Mouse (Mus musculus) limb, embryonic 11.5 days (tissue): ENCODE results near the gene Hist1h1d. TPM values are rescaled to one million over a fixed set of nuclear protein-coding genes. Genes with fewer than 3 reads are reported as not detected.

Experiments used
- ATAC-seq: fragments of 200-750 bp; cut with Nextera tagmentation; 2 replicates; pipeline ENCODE4 v1.8.0; 2017; ENCODE audit warnings: low read depth; ENCODE audit not compliant: insufficient number of reproducible peaks, low FRiP score, low TSS enrichment
- DNase-seq: peaks from one replicate; pipeline ENCODE4 v3.0.0-alpha.2; 2015; ENCODE audit warnings: low spot score
- H3K27ac ChIP-seq: fragments of 300-500 bp; sonication (generic); replicated peaks from 2 replicates; pipeline ENCODE4 v1.5.1; 2014; ENCODE audit warnings: low read depth, mild to moderate bottlenecking, low read length
- H3K27me3 ChIP-seq: fragments of 300-500 bp; sonication (generic); 2 replicates; pipeline ENCODE4 v1.6.1; 2014; ENCODE audit warnings: mild to moderate bottlenecking, low read length, mixed read lengths; ENCODE audit not compliant: control insufficient read depth, insufficient read depth
- H3K36me3 ChIP-seq: fragments of 300-500 bp; sonication (generic); 2 replicates; pipeline ENCODE4 v1.6.1; 2014; ENCODE audit warnings: mild to moderate bottlenecking, low read length, moderate library complexity, mixed read lengths; ENCODE audit not compliant: control insufficient read depth, insufficient read depth
- H3K4me1 ChIP-seq: fragments of 300-500 bp; sonication (generic); 2 replicates; pipeline ENCODE4 v1.6.1; 2014; ENCODE audit warnings: low read length, mixed read lengths; ENCODE audit not compliant: control insufficient read depth, insufficient read depth
- H3K4me2 ChIP-seq: fragments of 300-500 bp; sonication (generic); 2 replicates; pipeline ENCODE4 v1.6.1; 2014; ENCODE audit warnings: low read depth, mild to moderate bottlenecking, moderate library complexity; ENCODE audit not compliant: severe bottlenecking
- H3K4me3 ChIP-seq: fragments of 300-500 bp; sonication (generic); 2 replicates; pipeline ENCODE4 v1.5.1; 2014; ENCODE audit warnings: low read depth, low read length
- H3K9ac ChIP-seq: fragments of 300-500 bp; sonication (generic); 2 replicates; pipeline ENCODE4 v1.6.1; 2014; ENCODE audit warnings: mild to moderate bottlenecking, low read length
- H3K9me3 ChIP-seq: fragments of 300-500 bp; sonication (generic); 2 replicates; pipeline ENCODE4 v1.6.1; 2016; ENCODE audit warnings: low read length; ENCODE audit not compliant: control insufficient read depth
- WGBS: fragments of 180-500 bp; shearing (Covaris S2); extraction: QIAGEN DNeasy Blood & Tissue Kit; methylation state at CpG from one replicate; pipeline ENCODE4 v1.1.7; 2014; 5-methylcytosine and 5-hydroxymethylcytosine counted together
- polyA plus RNA-seq: library from polyadenylated mRNA; unstranded; fragments of >200 nt; fragmentation: Nextera tagmentation; extraction: Ambion mirVana; gene quantifications from 2 replicates; pipeline ENCODE4 v1.2.1, GENCODE M21; 2014

Hist1h1d gene
- polyA plus RNA-seq, 1 experiment from 2014 or later, result 0.56 TPM

DNA sequence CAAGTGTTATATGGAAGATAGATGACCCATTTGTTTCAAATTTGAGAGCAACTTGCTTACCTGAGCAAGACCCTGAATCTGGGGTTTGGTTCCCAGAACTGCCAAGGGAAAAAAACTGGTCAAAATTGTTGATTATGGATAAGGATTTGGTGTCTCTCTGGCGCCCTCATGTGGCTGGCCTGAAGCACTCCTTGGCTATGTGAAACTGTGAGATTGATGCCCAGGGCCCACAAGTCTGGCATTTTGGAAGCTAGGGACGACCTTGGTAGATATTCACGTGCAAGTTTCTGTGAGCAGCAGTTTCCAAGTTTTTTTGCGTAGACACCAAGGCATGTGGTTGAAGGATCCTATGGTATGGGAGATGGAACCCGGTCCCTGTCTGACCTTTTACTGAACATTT, 28.4 kb upstream of the Hist1h1d start:
- H3K27me3 ChIP-seq, result no peaks in the 10 kb centered on the region
- peak overlapping the region; percentile 7; the same call in 1 of the 2 replicates for H3K4me2 ChIP-seq
- H3K27ac ChIP-seq, result no peak overlapping the region
- H3K4me3 ChIP-seq, result no peak overlapping the region
- H3K9ac ChIP-seq, result no peak overlapping the region
- ATAC-seq (no peak), DNase-seq (peak; percentile 93)
- WGBS, result 9% methylated on average over 5 of the region's 5 CpGs
- no peaks in the 10 kb centered on the region for H3K9me3 ChIP-seq
- H3K4me1 ChIP-seq, result peaks cover 4% of the 10 kb centered on the region
- H3K36me3 ChIP-seq, result no peaks in the 10 kb centered on the region

DNA sequence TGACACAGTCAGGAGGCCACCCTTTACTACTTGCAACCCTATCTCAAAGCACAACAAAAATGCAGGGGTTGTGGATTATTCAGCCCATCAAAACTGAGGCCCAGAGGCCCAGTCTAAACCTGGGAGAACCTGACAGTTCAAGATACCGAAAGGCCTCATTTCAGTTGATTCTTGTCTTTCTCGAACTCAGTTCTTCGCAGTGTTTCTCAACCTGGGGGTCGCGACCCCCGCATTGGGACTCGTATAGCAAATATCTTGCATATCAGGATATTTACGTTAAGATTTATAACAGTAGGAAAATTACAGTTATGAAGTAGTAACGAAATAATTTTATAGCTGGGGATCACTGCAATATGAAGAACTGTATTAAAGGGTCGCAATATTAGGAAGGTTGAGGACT, 27.2 kb upstream of the Hist1h1d start:
- no peaks in the 10 kb centered on the region for H3K9me3 ChIP-seq
- H3K9ac ChIP-seq, result peak overlapping the region; percentile 19; the same call in 1 of the 2 replicates
- H3K4me2 ChIP-seq, result peak overlapping the region; percentile 24
- under 1% methylated on average over 10 of the region's 10 CpGs for WGBS
- H3K4me3 ChIP-seq, result peak overlapping the region; percentile 33
- no peaks in the 10 kb centered on the region for H3K36me3 ChIP-seq
- ATAC-seq, result no peak
- H3K4me1 ChIP-seq, result peaks cover 4% of the 10 kb centered on the region
- no peaks in the 10 kb centered on the region for H3K27me3 ChIP-seq
- peak; percentile 77 for DNase-seq
- H3K27ac ChIP-seq, result no peak overlapping the region

DNA sequence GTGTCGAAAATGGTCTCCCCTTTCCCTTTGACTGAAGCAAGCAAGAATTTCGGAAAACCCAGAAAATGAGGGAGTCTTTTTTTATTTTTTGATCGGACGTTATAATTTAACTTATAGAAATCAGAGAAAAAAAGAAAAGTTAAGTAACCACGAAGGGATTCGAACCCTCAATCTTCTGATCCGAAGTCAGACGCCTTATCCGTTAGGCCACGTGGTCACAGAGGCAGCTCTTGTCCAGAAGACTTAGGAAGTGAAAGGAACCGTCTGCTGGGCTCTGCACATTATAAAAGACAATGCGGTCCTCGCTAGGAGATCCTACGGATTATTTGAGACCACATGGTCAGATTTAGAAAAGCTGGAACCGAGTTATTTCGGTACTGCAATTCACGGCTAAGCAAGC, 26.8 kb upstream of the Hist1h1d start:
- no peak overlapping the region for H3K27ac ChIP-seq
- peaks cover 4% of the 10 kb centered on the region for H3K4me1 ChIP-seq
- peak overlapping the region; percentile 42 for H3K4me2 ChIP-seq
- WGBS, result under 1% methylated on average over 17 of the region's 17 CpGs
- no peaks in the 10 kb centered on the region for H3K36me3 ChIP-seq
- peak overlapping the region; percentile 33 for H3K4me3 ChIP-seq
- ATAC-seq (no peak), DNase-seq (peak; percentile 97)
- no peaks in the 10 kb centered on the region for H3K9me3 ChIP-seq
- peak overlapping the region; percentile 41; the same call in 1 of the 2 replicates for H3K9ac ChIP-seq
- no peaks in the 10 kb centered on the region for H3K27me3 ChIP-seq

DNA sequence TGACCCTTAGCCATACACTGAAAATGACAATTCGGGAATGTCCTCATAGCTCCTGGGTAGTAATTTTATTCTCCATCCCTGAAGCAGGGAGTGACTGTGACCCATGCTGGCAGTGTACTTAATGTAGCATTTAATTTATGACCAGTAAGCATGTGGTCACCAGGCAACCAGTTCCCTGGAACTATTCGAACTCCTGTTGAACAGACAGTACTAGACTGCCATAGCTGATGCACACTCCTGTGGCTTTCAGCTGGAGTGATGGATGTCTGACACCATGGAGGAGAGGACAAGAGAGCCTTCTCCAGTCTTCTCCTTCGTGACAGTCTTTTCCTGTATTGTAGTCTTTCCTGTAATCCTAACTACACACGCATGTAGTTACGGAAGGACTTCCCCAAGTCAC, 24.1 kb upstream of the Hist1h1d start:
- Histone ChIP-seq H3K4me3 (no peak overlapping the region), H3K36me3 (no peaks in the 10 kb centered on the region), H3K9me3 (no peaks in the 10 kb centered on the region), H3K4me1 (peaks cover 7% of the 10 kb centered on the region), H3K27ac (no peak overlapping the region), H3K9ac (no peak overlapping the region), H3K4me2 (peak overlapping the region; percentile 31), H3K27me3 (no peaks in the 10 kb centered on the region)
- WGBS, result 77% methylated on average over 5 of the region's 5 CpGs
- DNase-seq, result peak; percentile 37
- ATAC-seq, result no peak

DNA sequence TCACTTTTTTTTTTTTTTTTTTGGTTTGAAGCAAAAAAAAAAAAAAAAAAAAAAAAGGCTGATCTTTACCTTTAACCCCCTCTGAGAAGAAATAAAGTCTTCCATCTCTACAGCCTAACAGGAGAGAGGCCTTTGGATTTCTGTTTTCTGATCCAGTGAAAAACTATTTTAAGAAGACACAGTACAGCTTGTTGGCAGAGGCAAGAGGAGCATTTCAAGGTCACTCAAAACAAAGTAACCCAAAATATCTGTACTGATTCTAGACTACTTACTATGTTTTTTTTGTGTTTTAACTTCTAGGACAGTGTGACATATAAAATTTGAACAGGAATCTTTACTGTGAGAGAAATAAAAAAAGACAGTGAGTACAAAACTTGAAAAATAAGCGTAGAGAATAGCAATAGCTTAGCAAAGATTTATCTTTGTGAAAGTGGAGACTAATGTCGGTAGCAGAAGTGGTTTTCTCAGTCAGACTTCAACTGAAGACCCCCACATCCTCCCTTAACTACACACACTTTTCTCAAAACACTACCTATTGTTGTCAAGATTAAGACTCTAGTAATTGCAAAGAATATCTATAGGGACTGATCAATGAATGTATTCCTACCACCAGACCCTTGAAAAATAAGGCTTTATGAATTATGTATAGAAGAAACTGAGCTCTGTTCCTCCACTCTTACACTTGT, 23.4 kb upstream of the Hist1h1d start:
- Histone ChIP-seq H3K4me3 (peak overlapping the region; percentile 53), H3K4me2 (peak overlapping the region; percentile 75), H3K9ac (peak overlapping the region; percentile 88), H3K36me3 (no peaks in the 10 kb centered on the region), H3K27ac (peak overlapping the region; percentile 94; the same call in 1 of the 2 replicates), H3K9me3 (no peaks in the 10 kb centered on the region), H3K27me3 (no peaks in the 10 kb centered on the region), H3K4me1 (peaks cover 7% of the 10 kb centered on the region)
- WGBS, result 31% methylated on average over 2 of the region's 2 CpGs
- no peak for DNase-seq
- ATAC-seq, result no peak

DNA sequence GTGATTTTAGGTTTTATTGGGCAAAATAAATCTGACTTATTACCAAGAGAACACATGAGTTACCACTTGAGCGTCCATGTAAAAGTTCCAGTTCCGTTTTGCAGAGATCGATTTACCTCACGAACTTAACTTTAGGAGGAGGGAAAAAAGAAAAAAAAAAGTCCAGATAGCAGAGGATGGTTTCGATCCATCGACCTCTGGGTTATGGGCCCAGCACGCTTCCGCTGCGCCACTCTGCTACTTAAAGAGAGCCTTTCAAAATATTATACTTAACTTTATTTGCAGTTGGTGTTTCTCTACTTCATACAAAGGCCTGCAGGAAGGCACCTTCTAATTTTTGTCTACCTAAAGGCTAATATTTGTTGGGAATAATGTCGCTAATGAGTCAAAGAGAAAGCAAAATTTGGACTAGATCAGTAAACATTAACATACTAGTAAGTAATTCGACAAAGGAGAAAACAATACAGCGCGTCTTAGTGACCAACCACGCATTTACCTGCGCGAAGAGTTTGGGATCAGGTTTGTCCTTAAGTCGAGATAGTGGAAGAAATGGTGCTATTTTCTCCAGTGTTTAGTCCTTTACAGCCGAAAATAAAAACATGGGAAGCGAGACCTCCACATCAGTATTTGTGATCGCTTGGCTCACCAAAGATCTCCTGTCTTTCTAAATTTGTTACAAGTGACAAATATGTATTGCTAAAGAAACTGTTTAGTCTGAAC, 22.7 kb upstream of the Hist1h1d start:
- H3K27me3 ChIP-seq, result no peaks in the 10 kb centered on the region
- DNase-seq (peak; percentile 77), ATAC-seq (no peak)
- no peaks in the 10 kb centered on the region for H3K9me3 ChIP-seq
- peak overlapping the region; percentile 88 for H3K9ac ChIP-seq
- peak overlapping the region; percentile 94 for H3K27ac ChIP-seq
- WGBS, result under 1% methylated on average over 20 of the region's 20 CpGs
- H3K4me2 ChIP-seq, result peak overlapping the region; percentile 75
- peak overlapping the region; percentile 53 for H3K4me3 ChIP-seq
- H3K4me1 ChIP-seq, result peaks cover 7% of the 10 kb centered on the region
- no peaks in the 10 kb centered on the region for H3K36me3 ChIP-seq

DNA sequence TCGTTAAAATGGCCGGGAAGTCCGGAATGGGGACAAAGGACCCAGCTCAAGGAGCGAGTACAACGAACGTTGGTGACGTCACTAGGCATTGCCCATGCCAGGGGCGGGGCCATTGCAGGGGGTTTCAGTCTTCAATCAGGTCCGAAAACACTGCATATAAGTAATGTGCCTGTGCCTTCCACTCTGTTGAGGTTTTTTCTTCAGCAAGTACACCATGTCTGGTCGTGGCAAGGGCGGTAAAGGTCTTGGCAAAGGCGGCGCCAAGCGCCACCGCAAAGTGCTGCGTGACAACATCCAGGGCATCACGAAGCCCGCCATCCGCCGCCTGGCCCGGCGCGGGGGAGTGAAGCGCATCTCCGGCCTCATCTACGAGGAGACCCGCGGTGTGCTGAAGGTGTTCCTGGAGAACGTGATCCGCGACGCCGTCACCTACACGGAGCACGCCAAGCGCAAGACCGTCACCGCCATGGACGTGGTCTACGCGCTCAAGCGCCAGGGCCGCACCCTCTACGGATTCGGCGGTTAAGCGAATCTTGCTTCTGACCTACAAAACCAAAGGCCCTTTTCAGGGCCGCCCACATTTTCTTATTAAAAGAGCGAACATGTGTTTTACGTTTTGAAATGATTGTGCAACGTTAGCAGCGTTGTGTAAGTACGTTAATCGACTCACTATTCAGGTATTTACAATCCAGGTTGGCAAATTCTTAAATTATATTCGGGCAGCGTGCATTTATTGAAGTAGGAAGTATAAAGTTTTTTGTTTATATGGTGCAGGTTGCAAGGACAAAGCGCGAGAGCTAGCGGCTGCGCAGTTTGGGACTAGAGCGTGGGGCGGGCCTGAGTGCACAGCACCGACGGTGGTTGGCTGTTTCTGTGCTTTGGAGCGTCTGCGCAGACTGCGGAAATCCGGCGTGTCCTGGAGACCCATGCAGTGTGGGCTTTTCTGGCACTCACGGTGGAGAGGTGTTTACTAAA, 21.9 kb upstream of the Hist1h1d start, which contains the start of gene Hist1h4h:
Gene Hist1h4h, plus strand, starts transcription at position 150 of the 975 bp plus-strand sequence.
- under 1% methylated on average over 54 of the region's 70 CpGs for WGBS
- peaks cover 7% of the 10 kb centered on the region for H3K4me1 ChIP-seq
- no peaks in the 10 kb centered on the region for H3K36me3 ChIP-seq
- DNase-seq (peak; percentile 99), ATAC-seq (peak; percentile 75)
- peak within 1 kb of the TSS; percentile 94 for H3K27ac ChIP-seq
- no peaks in the 10 kb centered on the region for H3K9me3 ChIP-seq
- H3K9ac ChIP-seq, result peak within 1 kb of the TSS; percentile 88
- H3K27me3 ChIP-seq, result no peaks in the 10 kb centered on the region
- peak within 1 kb of the TSS; percentile 53 for H3K4me3 ChIP-seq
- H3K4me2 ChIP-seq, result peak within 1 kb of the TSS; percentile 75
